Mouse (Mus musculus): ENCODE results near the gene Dnaic1. TPM values are rescaled to one million over a fixed set of nuclear protein-coding genes. Genes with fewer than 3 reads are reported as not detected.

Gene Dnaic1
- polyA plus RNA-seq (2012; fragmentation: generic; extraction: Trizol): not detected

GRCm38 (mm10) chr4:41569411-41569885, at the start of gene Dnaic1, which contains the start of gene Fam219a:
Dnaic1 (plus strand) TSS chr4:41569775.
Fam219a (minus strand) TSS chr4:41569538.

DNA sequence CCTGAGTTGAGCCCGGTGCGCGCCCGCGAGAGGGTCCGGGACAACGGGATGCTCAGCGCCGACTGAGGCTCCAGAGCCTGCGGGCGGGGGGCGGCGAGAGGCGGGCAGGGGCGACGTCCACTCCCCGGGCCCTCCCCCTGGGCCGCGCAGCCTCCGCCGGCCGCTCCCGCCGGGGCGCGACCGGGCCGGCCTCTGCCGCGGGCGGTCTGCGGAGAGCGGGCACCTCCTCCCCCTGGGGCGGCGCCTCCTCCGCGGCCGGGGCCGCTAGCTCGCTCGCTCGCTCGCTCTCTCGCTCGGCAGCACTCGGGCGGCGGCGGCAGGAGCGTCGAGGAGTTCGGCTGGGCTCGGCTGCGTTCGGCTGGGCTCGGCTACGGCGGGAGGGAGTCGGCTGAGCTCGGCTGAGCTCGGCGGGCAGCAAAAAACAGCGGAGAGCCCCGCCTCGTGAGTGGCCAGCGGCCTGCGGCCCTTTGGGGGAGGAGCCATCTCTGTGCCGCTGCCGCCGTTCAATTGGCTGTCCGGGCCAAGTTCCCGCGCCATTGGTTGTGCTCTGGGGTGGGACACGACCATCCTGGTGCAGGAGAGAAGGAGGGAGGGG, 70.4 kb downstream of the Dnaic1 start, which contains the start of gene Enho:
Gene Enho (minus strand): TSS at position 412 of the 595 bp plus-strand sequence.

Other genes starting within 250 kb of the Dnaic1 start
- gene Ubap1, start 220.8 kb upstream of the Dnaic1 start, polyA plus RNA-seq (2012; fragmentation: generic; extraction: Trizol): 10 to 100 TPM in 1 of 2 experiments, 1 to 10 TPM in 1; 9.8 to 30.3 TPM
- gene Kif24, start 104.9 kb upstream of the Dnaic1 start, polyA plus RNA-seq (2012; fragmentation: generic; extraction: Trizol): 1 to 10 TPM in 1 of 2 experiments, under 1 TPM in 1; 0.61 to 1.6 TPM
- 10 to 100 TPM in 1 of 2 experiments, 1 to 10 TPM in 1; 8.3 to 51.5 TPM for gene Nudt2, start 104.6 kb upstream of the Dnaic1 start, polyA plus RNA-seq (2012; fragmentation: generic; extraction: Trizol)
- 10 to 100 TPM in 1 of 2 experiments, 1 to 10 TPM in 1; 1.2 to 13.2 TPM for gene AI464131, start 66.7 kb upstream of the Dnaic1 start, polyA plus RNA-seq (2012; fragmentation: generic; extraction: Trizol)
- under 1 TPM; 0.32 to 0.42 TPM for gene 1110017D15Rik, start 52.4 kb upstream of the Dnaic1 start, polyA plus RNA-seq (2012; fragmentation: generic; extraction: Trizol)
- gene Fam219a, start 237 bp upstream of the Dnaic1 start, polyA plus RNA-seq (2012; fragmentation: generic; extraction: Trizol): 1 to 10 TPM; 2.1 to 8.5 TPM
- gene Enho, start 70.5 kb downstream of the Dnaic1 start, polyA plus RNA-seq (2012; fragmentation: generic; extraction: Trizol): under 1 TPM; 0.49 to 0.90 TPM
- under 1 TPM in 1 of 2 experiments, not detected in 1; 0.05 TPM for gene Cntfr, start 127.3 kb downstream of the Dnaic1 start, polyA plus RNA-seq (2012; fragmentation: generic; extraction: Trizol)
- 100 to 1,000 TPM in 1 of 2 experiments, 10 to 100 TPM in 1; 68.7 to 317 TPM for gene Il11ra1, start 130.2 kb downstream of the Dnaic1 start, polyA plus RNA-seq (2012; fragmentation: generic; extraction: Trizol)
- gene Rpp25l, start 143.8 kb downstream of the Dnaic1 start, polyA plus RNA-seq (2012; fragmentation: generic; extraction: Trizol): 10 to 100 TPM; 90.6 to 99.4 TPM
- gene Dctn3, start 153.4 kb downstream of the Dnaic1 start, polyA plus RNA-seq (2012; fragmentation: generic; extraction: Trizol): 100 to 1,000 TPM; 122 to 198 TPM
- not detected for gene Arid3c, start 161.4 kb downstream of the Dnaic1 start, polyA plus RNA-seq (2012; fragmentation: generic; extraction: Trizol)
- gene Galt, start 185.5 kb downstream of the Dnaic1 start, polyA plus RNA-seq (2012; fragmentation: generic; extraction: Trizol): 10 to 100 TPM; 20.2 to 55.7 TPM
- gene Sigmar1, start 186.4 kb downstream of the Dnaic1 start, polyA plus RNA-seq (2012; fragmentation: generic; extraction: Trizol): 100 to 1,000 TPM in 1 of 2 experiments, 10 to 100 TPM in 1; 77.0 to 110 TPM
- under 1 TPM in 1 of 2 experiments, not detected in 1; 0.30 TPM for gene Ccl27a, start 204.5 kb downstream of the Dnaic1 start, polyA plus RNA-seq (2012; fragmentation: generic; extraction: Trizol)

Data from C3H10T1/2 (cell line).